Mouse (Mus musculus) G1E (cell line): ENCODE measurements around the gene Rab15. TPM values are rescaled to one million over a fixed set of nuclear protein-coding genes. Genes with fewer than 3 reads are reported as not detected.
A peak's percentile ranks its signal among the peaks of the same experiment; 100 is the strongest.

Experiments used
- ATAC-seq: 2 replicates; pipeline ENCODE4 v1.8.0; 2016; ENCODE audit warnings: mild to moderate bottlenecking; ENCODE audit not compliant: insufficient number of reproducible peaks, poor library complexity, low FRiP score, severe bottlenecking; ENCODE audit errors: extremely low read depth
- DNase-seq: peaks from one replicate; pipeline ENCODE4 v3.0.0; 2012; ENCODE audit warnings: low spot score
- H3K27me3 ChIP-seq: 2 replicates; pipeline ENCODE4 v1.6.1; 2012; ENCODE audit warnings: mild to moderate bottlenecking, low read length, inconsistent platforms; ENCODE audit not compliant: insufficient read depth
- H3K36me3 ChIP-seq: replicated peaks from 2 replicates; pipeline ENCODE3; 2012; ENCODE audit warnings: mild to moderate bottlenecking, inconsistent platforms
- H3K4me1 ChIP-seq: 2 replicates; pipeline ENCODE4 v1.6.1; 2012; ENCODE audit warnings: low read depth, low read length, inconsistent platforms, mixed read lengths; ENCODE audit not compliant: insufficient read depth
- H3K4me3 ChIP-seq: 2 replicates; pipeline ENCODE4 v1.5.1; 2012; ENCODE audit warnings: low read depth, mild to moderate bottlenecking, inconsistent platforms, low read length, moderate library complexity, mixed read lengths
- H3K9me3 ChIP-seq: replicated peaks from 2 replicates; pipeline ENCODE4 v1.6.1; 2012; ENCODE audit warnings: inconsistent platforms
- CTCF ChIP-seq: IDR thresholded peaks from 2 replicates; pipeline ENCODE4 v1.5.1; 2012; ENCODE audit warnings: low read depth, low read length, inconsistent platforms, mixed read lengths
- GATA1 ChIP-seq: IDR thresholded peaks from 2 replicates; pipeline ENCODE4 v1.6.1; 2012; ENCODE audit warnings: borderline replicate concordance, low read length, inconsistent platforms, mixed read lengths
- GATA2 ChIP-seq: IDR thresholded peaks from 2 replicates; pipeline ENCODE4 v1.6.1; 2012; ENCODE audit warnings: low read depth, low read length, inconsistent platforms, borderline replicate concordance
- POLR2AphosphoS5 ChIP-seq: IDR thresholded peaks from 2 replicates; pipeline ENCODE4 v1.6.1; 2012; ENCODE audit warnings: low read depth, low read length, inconsistent platforms; ENCODE audit not compliant: insufficient replicate concordance
- TAL1 ChIP-seq: conservative IDR thresholded peaks from 2 replicates; pipeline ENCODE4 v1.6.1; 2012; ENCODE audit warnings: low read depth, low read length, inconsistent platforms, mixed read lengths
- polyA plus RNA-seq: library from polyadenylated mRNA; stranded (reverse); fragments of >175 nt; gene quantifications from 2 replicates; pipeline ENCODE4 v1.2.3, GENCODE M21; 2012
- total RNA-seq, 2 experiments: library from RNA; stranded (forward) in 1 of 2; stranded (reverse) in 1 of 2; fragments of 200-1000 nt in 1 of 2; fragments of >200 nt in 1 of 2; fragmentation: Nextera tagmentation in 1 of 2; gene quantifications; 2 replicates each; pipeline ENCODE4 v1.2.3; 2014 to 2017

Gene Rab15
- total and polyA plus RNA-seq, 3 experiments = 0.44 TPM; not detected in 2

- ATAC-seq = no peak
- Histone ChIP-seq H3K4me3 (no peak overlapping the region), H3K4me1 (peaks cover 3% of the 10 kb centered on the region; the same call in 1 of the 2 replicates), H3K36me3 (no peaks in the 10 kb centered on the region), H3K27me3 (peaks cover 68% of the 10 kb centered on the region), H3K9me3 (no peaks in the 10 kb centered on the region)
- DNase-seq = no peak
- no peak for TF ChIP-seq CTCF
- no peak for TF ChIP-seq GATA1
- TF ChIP-seq POLR2AphosphoS5 = no peak
- no peak for TF ChIP-seq TAL1
- TF ChIP-seq GATA2 = no peak
Measured at GRCm38 (mm10) chr12:76811006-76811405, 11.7 kb downstream of the Rab15 start.

GRCm38 (mm10) chr12:76810491-76810890 lies 12.2 kb downstream of the Rab15 start:
- H3K9me3 ChIP-seq = no peaks in the 10 kb centered on the region
- ATAC-seq = no peak
- peaks cover 69% of the 10 kb centered on the region for H3K27me3 ChIP-seq
- peaks cover 3% of the 10 kb centered on the region; the same call in 1 of the 2 replicates for H3K4me1 ChIP-seq
- no peak overlapping the region for H3K4me3 ChIP-seq
- no peak for DNase-seq
- TF ChIP-seq GATA2 (no peak), TAL1 (no peak), GATA1 (no peak), POLR2AphosphoS5 (no peak), CTCF (no peak)
- H3K36me3 ChIP-seq = no peaks in the 10 kb centered on the region

GRCm38 (mm10) chr12:76807796-76808195 lies 14.9 kb downstream of the Rab15 start:
- DNase-seq (no peak), ATAC-seq (no peak)
- no peaks in the 10 kb centered on the region for H3K36me3 ChIP-seq
- peaks cover 72% of the 10 kb centered on the region for H3K27me3 ChIP-seq
- TF ChIP-seq CTCF (no peak), TAL1 (no peak), GATA1 (no peak), GATA2 (no peak), POLR2AphosphoS5 (no peak)
- H3K4me3 ChIP-seq = no peak overlapping the region
- 0 out of 2 replicates have a peak, but pooled peaks cover 2% of the 10 kb centered on the region for H3K4me1 ChIP-seq
- H3K9me3 ChIP-seq = no peaks in the 10 kb centered on the region

GRCm38 (mm10) chr12:76805056-76805811 lies 17.5 kb downstream of the Rab15 start:
- ATAC-seq (no peak), DNase-seq (no peak)
- H3K27me3 ChIP-seq = peaks cover 77% of the 10 kb centered on the region
- H3K36me3 ChIP-seq = no peaks in the 10 kb centered on the region
- no peak for TF ChIP-seq POLR2AphosphoS5
- TF ChIP-seq GATA1 = no peak
- no peak for TF ChIP-seq CTCF
- no peak for TF ChIP-seq TAL1
- TF ChIP-seq GATA2 = no peak
- no peaks in the 10 kb centered on the region for H3K9me3 ChIP-seq
- no peak overlapping the region for H3K4me3 ChIP-seq
- 0 out of 2 replicates have a peak, but pooled peaks cover 2% of the 10 kb centered on the region for H3K4me1 ChIP-seq

- Histone ChIP-seq H3K4me1 (peaks cover 9% of the 10 kb centered on the region; the same call in 1 of the 2 replicates), H3K4me3 (no peak overlapping the region), H3K9me3 (no peaks in the 10 kb centered on the region), H3K36me3 (no peaks in the 10 kb centered on the region), H3K27me3 (peaks cover 83% of the 10 kb centered on the region)
- ATAC-seq = 0 out of 2 replicates have a peak, but pooled peaks have one; percentile 40
- DNase-seq = peak; percentile 59
- no peak for TF ChIP-seq POLR2AphosphoS5
- TF ChIP-seq GATA2 = no peak
- peak; percentile 92 for TF ChIP-seq CTCF
- no peak for TF ChIP-seq GATA1
- no peak for TF ChIP-seq TAL1
Measured at GRCm38 (mm10) chr12:76803700-76804252, 18.9 kb downstream of the Rab15 start.

GRCm38 (mm10) chr12:76803028-76803427 lies 19.7 kb downstream of the Rab15 start:
- Histone ChIP-seq H3K4me3 (no peak overlapping the region), H3K36me3 (no peaks in the 10 kb centered on the region), H3K27me3 (peaks cover 87% of the 10 kb centered on the region), H3K9me3 (no peaks in the 10 kb centered on the region), H3K4me1 (peaks cover 9% of the 10 kb centered on the region; the same call in 1 of the 2 replicates)
- TF ChIP-seq GATA2 (no peak), POLR2AphosphoS5 (no peak), TAL1 (no peak), CTCF (no peak), GATA1 (no peak)
- ATAC-seq (no peak), DNase-seq (no peak)
